Mouse (Mus musculus): ENCODE measurements around the gene Gm21983. TPM values are rescaled to one million over a fixed set of nuclear protein-coding genes. Genes with fewer than 3 reads are reported as not detected.

Gm21983 gene
- total RNA-seq, 2 experiments from 2014 or later: not detected

- DNase-seq (ENCODE audit: low spot score in 2 of 2): no peak
Observed at GRCm38 (mm10) chr7:27162780-27163449, 18.0 kb downstream of the Gm21983 start.

- no peak for DNase-seq (ENCODE audit: low spot score in 2 of 2)
Observed at GRCm38 (mm10) chr7:27161744-27162143, 19.1 kb downstream of the Gm21983 start.

GRCm38 (mm10) chr7:27160921-27161320 lies 20.0 kb downstream of the Gm21983 start:
- DNase-seq (ENCODE audit: low spot score in 2 of 2): no peak

GRCm38 (mm10) chr7:27159882-27160281 lies 21.0 kb downstream of the Gm21983 start:
- DNase-seq (ENCODE audit: low spot score in 2 of 2): peak; percentile 76 to 81

GRCm38 (mm10) chr7:27159256-27159655 lies 21.6 kb downstream of the Gm21983 start:
- DNase-seq (ENCODE audit: low spot score in 2 of 2): no peak

- no peak for DNase-seq (ENCODE audit: low spot score in 2 of 2)
Observed at GRCm38 (mm10) chr7:27158171-27158570, 22.7 kb downstream of the Gm21983 start.

- DNase-seq (ENCODE audit: low spot score in 2 of 2): peak; percentile 68 to 75
Observed at GRCm38 (mm10) chr7:27156005-27156404, 24.9 kb downstream of the Gm21983 start.

- DNase-seq (ENCODE audit: low spot score in 2 of 2): peak in 1 of 2 experiments; percentile 13
Observed at GRCm38 (mm10) chr7:27153205-27153764, 27.6 kb downstream of the Gm21983 start, which contains the start of gene Cyp2t4. Cyp2t4 (plus strand) TSS chr7:27153714.

GRCm38 (mm10) chr7:27136410-27136996 lies 44.4 kb downstream of the Gm21983 start:
- DNase-seq (ENCODE audit: low spot score in 2 of 2): no peak

- DNase-seq (ENCODE audit: low spot score in 2 of 2): no peak
Observed at GRCm38 (mm10) chr7:27133757-27134156, 47.1 kb downstream of the Gm21983 start.

- no peak for DNase-seq (ENCODE audit: low spot score in 2 of 2)
Observed at GRCm38 (mm10) chr7:27133156-27133555, 47.7 kb downstream of the Gm21983 start.

GRCm38 (mm10) chr7:27132588-27132987 lies 48.3 kb downstream of the Gm21983 start:
- DNase-seq (ENCODE audit: low spot score in 2 of 2): peak; percentile 56 to 73

- no peak for DNase-seq (ENCODE audit: low spot score in 2 of 2)
Observed at GRCm38 (mm10) chr7:27131387-27131786, 49.5 kb downstream of the Gm21983 start.

- DNase-seq (ENCODE audit: low spot score in 2 of 2): no peak
Observed at GRCm38 (mm10) chr7:27130521-27131370, 50.1 kb downstream of the Gm21983 start.

- DNase-seq (ENCODE audit: low spot score in 2 of 2): no peak
Observed at GRCm38 (mm10) chr7:27129811-27130210, 51.1 kb downstream of the Gm21983 start.

- DNase-seq (ENCODE audit: low spot score in 2 of 2): no peak
Observed at GRCm38 (mm10) chr7:27128946-27129345, 51.9 kb downstream of the Gm21983 start.

- peak; percentile 24 to 54 for DNase-seq (ENCODE audit: low spot score in 2 of 2)
Observed at GRCm38 (mm10) chr7:27128162-27128561, 52.7 kb downstream of the Gm21983 start.

- no peak for DNase-seq (ENCODE audit: low spot score in 2 of 2)
Observed at GRCm38 (mm10) chr7:27124969-27125368, 55.9 kb downstream of the Gm21983 start.

- DNase-seq (ENCODE audit: low spot score in 2 of 2): no peak
Observed at GRCm38 (mm10) chr7:27124305-27124832, 56.5 kb downstream of the Gm21983 start.

- no peak for DNase-seq (ENCODE audit: low spot score in 2 of 2)
Observed at GRCm38 (mm10) chr7:27119676-27120075, 61.2 kb downstream of the Gm21983 start, which contains the start of gene Cyp2f2. Cyp2f2 (plus strand) TSS chr7:27119909.
